Mouse (Mus musculus) lung, embryonic 16.5 days (tissue): ENCODE measurements around the gene B4galnt4. TPM values are rescaled to one million over a fixed set of nuclear protein-coding genes. Genes with fewer than 3 reads are reported as not detected.
A peak's percentile ranks its signal among the peaks of the same experiment; 100 is the strongest.

Experiments
- ATAC-seq: fragments of 200-750 bp; cut with Nextera tagmentation; 2 replicates; pipeline ENCODE4 v1.8.0; 2017; ENCODE audit warnings: low read depth, mild to moderate bottlenecking, moderate library complexity
- H3K27ac ChIP-seq: fragments of 300-500 bp; sonication (generic); 2 replicates; pipeline ENCODE4 v1.5.1; 2014; ENCODE audit warnings: mild to moderate bottlenecking, control low read depth, low read length
- H3K27me3 ChIP-seq: fragments of 300-500 bp; sonication (generic); 2 replicates; pipeline ENCODE4 v1.6.1; 2014; ENCODE audit warnings: low read depth, low read length, mixed read lengths; ENCODE audit not compliant: control insufficient read depth, insufficient read depth
- H3K36me3 ChIP-seq: fragments of 300-500 bp; sonication (generic); 2 replicates; pipeline ENCODE4 v1.6.1; 2014; ENCODE audit warnings: low read length; ENCODE audit not compliant: control insufficient read depth, insufficient read depth
- H3K4me1 ChIP-seq: fragments of 300-500 bp; sonication (generic); replicated peaks from 2 replicates; pipeline ENCODE4 v1.6.1; 2014; ENCODE audit warnings: low read length, mixed read lengths; ENCODE audit not compliant: control insufficient read depth, insufficient read depth
- H3K4me2 ChIP-seq: fragments of 300-500 bp; sonication (generic); 2 replicates; pipeline ENCODE4 v1.6.1; 2014; ENCODE audit warnings: low read depth, low read length, control low read depth
- H3K4me3 ChIP-seq: fragments of 300-500 bp; sonication (generic); 2 replicates; pipeline ENCODE4 v1.5.1; 2014; ENCODE audit warnings: mild to moderate bottlenecking, low read length, control low read depth
- H3K9ac ChIP-seq: fragments of 300-500 bp; sonication (generic); 2 replicates; pipeline ENCODE4 v1.6.1; 2014; ENCODE audit warnings: low read length, control low read depth
- H3K9me3 ChIP-seq: fragments of 300-500 bp; sonication (generic); 2 replicates; pipeline ENCODE4 v1.6.1; 2016; ENCODE audit warnings: low read length; ENCODE audit not compliant: control insufficient read depth
- WGBS: fragments of 180-500 bp; shearing (Covaris S2); extraction: QIAGEN DNeasy Blood & Tissue Kit; methylation state at CpG from one replicate; pipeline ENCODE4 v1.1.7; 2014; 5-methylcytosine and 5-hydroxymethylcytosine counted together
- polyA plus RNA-seq: library from polyadenylated mRNA; unstranded; fragments of >200 nt; fragmentation: Nextera tagmentation; extraction: Ambion mirVana; gene quantifications from 2 replicates; pipeline ENCODE4 v1.2.1, GENCODE M21; 2015

The B4galnt4 gene
- polyA plus RNA-seq, 1 experiment from 2014 or later = 3.8 TPM

- Histone ChIP-seq H3K4me1 (peaks cover 8% of the 10 kb centered on the region), H3K4me2 (no peak overlapping the region), H3K36me3 (no peaks in the 10 kb centered on the region), H3K27me3 (no peaks in the 10 kb centered on the region; the same call in none of the 2 replicates), H3K4me3 (no peak overlapping the region), H3K27ac (no peak overlapping the region), H3K9ac (no peak overlapping the region), H3K9me3 (no peaks in the 10 kb centered on the region)
- WGBS = 88% methylated on average over 3 of the region's 3 CpGs
- ATAC-seq = no peak
Measured at GRCm38 (mm10) chr7:141063353-141063752, 2.4 kb downstream of the B4galnt4 start.

- no peak for ATAC-seq
- Histone ChIP-seq H3K4me1 (peaks cover 8% of the 10 kb centered on the region), H3K4me3 (no peak overlapping the region), H3K9me3 (no peaks in the 10 kb centered on the region), H3K27me3 (no peaks in the 10 kb centered on the region; the same call in none of the 2 replicates), H3K9ac (no peak overlapping the region), H3K27ac (no peak overlapping the region), H3K36me3 (no peaks in the 10 kb centered on the region), H3K4me2 (no peak overlapping the region)
- 67% methylated on average over 7 of the region's 7 CpGs for WGBS
Measured at GRCm38 (mm10) chr7:141064175-141064574, 3.3 kb downstream of the B4galnt4 start.

GRCm38 (mm10) chr7:141064576-141064975, 3.7 kb downstream of the B4galnt4 start:
- Histone ChIP-seq H3K36me3 (no peaks in the 10 kb centered on the region), H3K4me3 (no peak overlapping the region), H3K9me3 (no peaks in the 10 kb centered on the region), H3K4me1 (peaks cover 8% of the 10 kb centered on the region), H3K4me2 (no peak overlapping the region), H3K9ac (no peak overlapping the region), H3K27me3 (peaks cover 2% of the 10 kb centered on the region), H3K27ac (no peak overlapping the region)
- 79% methylated on average over 7 of the region's 7 CpGs for WGBS
- no peak for ATAC-seq

- Histone ChIP-seq H3K9me3 (no peaks in the 10 kb centered on the region), H3K4me3 (no peak overlapping the region), H3K27me3 (peaks cover 26% of the 10 kb centered on the region), H3K4me2 (no peak overlapping the region), H3K27ac (no peak overlapping the region), H3K36me3 (no peaks in the 10 kb centered on the region), H3K4me1 (peaks cover 5% of the 10 kb centered on the region; the same call in 1 of the 2 replicates), H3K9ac (no peak overlapping the region)
- no peak for ATAC-seq
- 71% methylated on average over 19 of the region's 19 CpGs for whole genome bisulfite sequencing
Measured at GRCm38 (mm10) chr7:141068351-141068750, 7.4 kb downstream of the B4galnt4 start.

- Histone ChIP-seq H3K36me3 (no peaks in the 10 kb centered on the region), H3K27me3 (peaks cover 26% of the 10 kb centered on the region), H3K9ac (peak overlapping the region; percentile 38), H3K9me3 (no peaks in the 10 kb centered on the region), H3K4me3 (peak overlapping the region; percentile 40), H3K27ac (no peak overlapping the region), H3K4me2 (peak overlapping the region; percentile 79), H3K4me1 (peaks cover 5% of the 10 kb centered on the region; the same call in 1 of the 2 replicates)
- under 1% methylated on average over 51 of the region's 51 CpGs for WGBS
- peak; percentile 27; the same call in 1 of the 2 replicates for ATAC-seq
Measured at GRCm38 (mm10) chr7:141070058-141070862, 9.4 kb downstream of the B4galnt4 start.

GRCm38 (mm10) chr7:141072017-141072745, 11.3 kb downstream of the B4galnt4 start:
- ATAC-seq = no peak

GRCm38 (mm10) chr7:141073782-141074181, 12.9 kb downstream of the B4galnt4 start:
- H3K9me3 ChIP-seq = no peaks in the 10 kb centered on the region
- WGBS = 57% methylated on average over 4 of the region's 4 CpGs
- no peak overlapping the region for H3K27ac ChIP-seq
- H3K4me3 ChIP-seq = no peak overlapping the region
- no peak overlapping the region for H3K9ac ChIP-seq
- H3K36me3 ChIP-seq = no peaks in the 10 kb centered on the region
- no peak for ATAC-seq
- H3K27me3 ChIP-seq = peaks cover 26% of the 10 kb centered on the region
- H3K4me1 ChIP-seq = peaks cover 5% of the 10 kb centered on the region; the same call in 1 of the 2 replicates
- no peak overlapping the region for H3K4me2 ChIP-seq

More at GRCm38 (mm10) chr7:141072017-141072745, 11.3 kb downstream of the B4galnt4 start:
- peaks cover 26% of the 10 kb centered on the region for H3K27me3 ChIP-seq
- H3K4me1 ChIP-seq = peaks cover 5% of the 10 kb centered on the region; the same call in 1 of the 2 replicates
- no peak overlapping the region for H3K4me3 ChIP-seq
- no peak overlapping the region for H3K9ac ChIP-seq
- WGBS = 24% methylated on average over 23 of the region's 23 CpGs
- no peaks in the 10 kb centered on the region for H3K36me3 ChIP-seq
- no peak overlapping the region for H3K27ac ChIP-seq
- H3K4me2 ChIP-seq = no peak overlapping the region
- no peaks in the 10 kb centered on the region for H3K9me3 ChIP-seq

- Histone ChIP-seq H3K36me3 (no peaks in the 10 kb centered on the region), H3K9me3 (no peaks in the 10 kb centered on the region), H3K4me1 (peaks cover 3% of the 10 kb centered on the region; the same call in 1 of the 2 replicates), H3K4me3 (no peak within 1 kb of the TSS), H3K27ac (no peak within 1 kb of the TSS), H3K27me3 (no peaks in the 10 kb centered on the region), H3K4me2 (no peak within 1 kb of the TSS), H3K9ac (no peak within 1 kb of the TSS)
- 85% methylated on average over 15 of the region's 15 CpGs for WGBS
- no peak for ATAC-seq
Measured at GRCm38 (mm10) chr7:141077841-141078240, 16.9 kb downstream of the B4galnt4 start, which contains the start of gene Pkp3. Gene Pkp3 (plus strand): TSS chr7:141078218.

GRCm38 (mm10) chr7:141078876-141079275, 18.0 kb downstream of the B4galnt4 start:
- no peak overlapping the region for H3K4me2 ChIP-seq
- no peaks in the 10 kb centered on the region for H3K9me3 ChIP-seq
- H3K9ac ChIP-seq = no peak overlapping the region
- H3K27me3 ChIP-seq = no peaks in the 10 kb centered on the region
- H3K27ac ChIP-seq = no peak overlapping the region; the same call in 1 of the 2 replicates
- no peaks in the 10 kb centered on the region for H3K36me3 ChIP-seq
- H3K4me1 ChIP-seq = peaks cover 3% of the 10 kb centered on the region; the same call in 1 of the 2 replicates
- no peak for ATAC-seq
- no peak overlapping the region for H3K4me3 ChIP-seq
- WGBS = 78% methylated on average over 4 of the region's 4 CpGs
